Mouse (Mus musculus): Measurements from ENCODE around the gene Etv4. TPM values are rescaled to one million over a fixed set of nuclear protein-coding genes. Genes with fewer than 3 reads are reported as not detected.

The Etv4 gene
- polyA plus RNA-seq, 1 experiment from 2014 or later, result 4.6 TPM

- Histone ChIP-seq H3K27ac (ENCODE audit: low read depth, low read length) (no peak overlapping the region), H3K9me3 (ENCODE audit: control insufficient read depth, low read length) (no peaks in the 10 kb centered on the region), H3K4me1 (ENCODE audit: control insufficient read depth, insufficient read depth, low read length) (no peaks in the 10 kb centered on the region), H3K27me3 (ENCODE audit: control insufficient read depth, insufficient read depth, low read length) (no peaks in the 10 kb centered on the region), H3K4me2 (no peak overlapping the region), H3K9ac (ENCODE audit: low read length) (no peak overlapping the region), H3K4me3 (ENCODE audit: low read depth, low read length) (no peak overlapping the region), H3K36me3 (ENCODE audit: control insufficient read depth, insufficient read depth, low read length) (peaks cover 36% of the 10 kb centered on the region)
- ATAC-seq (ENCODE audit: low FRiP score) (no peak), DNase-seq (ENCODE audit: low spot score, missing footprints) (no peak)
- WGBS, result 98% methylated on average over 3 of the region's 3 CpGs
Measured at GRCm38 (mm10) chr11:101759530-101759929, 25.6 kb downstream of the Etv4 start.

GRCm38 (mm10) chr11:101758431-101758830 is 26.7 kb downstream of the Etv4 start:
- no peaks in the 10 kb centered on the region for H3K4me1 ChIP-seq (ENCODE audit: control insufficient read depth, insufficient read depth, low read length)
- no peaks in the 10 kb centered on the region for H3K27me3 ChIP-seq (ENCODE audit: control insufficient read depth, insufficient read depth, low read length)
- H3K27ac ChIP-seq (ENCODE audit: low read depth, low read length), result no peak overlapping the region
- H3K4me2 ChIP-seq, result no peak overlapping the region
- 86% methylated on average over 5 of the region's 5 CpGs for WGBS
- no peaks in the 10 kb centered on the region for H3K9me3 ChIP-seq (ENCODE audit: control insufficient read depth, low read length)
- H3K4me3 ChIP-seq (ENCODE audit: low read depth, low read length), result no peak overlapping the region
- DNase-seq (ENCODE audit: low spot score, missing footprints) (no peak), ATAC-seq (ENCODE audit: low FRiP score) (no peak)
- peaks cover 33% of the 10 kb centered on the region for H3K36me3 ChIP-seq (ENCODE audit: control insufficient read depth, insufficient read depth, low read length)
- H3K9ac ChIP-seq (ENCODE audit: low read length), result no peak overlapping the region

GRCm38 (mm10) chr11:101757366-101757765 is 27.8 kb downstream of the Etv4 start:
- H3K9ac ChIP-seq (ENCODE audit: low read length), result no peak overlapping the region
- WGBS, result 93% methylated on average over 8 of the region's 8 CpGs
- ATAC-seq (ENCODE audit: low FRiP score) (no peak), DNase-seq (ENCODE audit: low spot score, missing footprints) (no peak)
- no peak overlapping the region for H3K4me2 ChIP-seq
- H3K27ac ChIP-seq (ENCODE audit: low read depth, low read length), result no peak overlapping the region
- H3K36me3 ChIP-seq (ENCODE audit: control insufficient read depth, insufficient read depth, low read length), result peaks cover 37% of the 10 kb centered on the region
- H3K4me3 ChIP-seq (ENCODE audit: low read depth, low read length), result no peak overlapping the region
- no peaks in the 10 kb centered on the region for H3K4me1 ChIP-seq (ENCODE audit: control insufficient read depth, insufficient read depth, low read length)
- no peaks in the 10 kb centered on the region for H3K27me3 ChIP-seq (ENCODE audit: control insufficient read depth, insufficient read depth, low read length)
- H3K9me3 ChIP-seq (ENCODE audit: control insufficient read depth, low read length), result no peaks in the 10 kb centered on the region

GRCm38 (mm10) chr11:101756616-101757015 is 28.6 kb downstream of the Etv4 start:
- H3K36me3 ChIP-seq (ENCODE audit: control insufficient read depth, insufficient read depth, low read length), result peaks cover 34% of the 10 kb centered on the region
- H3K27ac ChIP-seq (ENCODE audit: low read depth, low read length), result no peak overlapping the region
- no peak overlapping the region for H3K9ac ChIP-seq (ENCODE audit: low read length)
- H3K4me3 ChIP-seq (ENCODE audit: low read depth, low read length), result no peak overlapping the region
- no peaks in the 10 kb centered on the region for H3K27me3 ChIP-seq (ENCODE audit: control insufficient read depth, insufficient read depth, low read length)
- ATAC-seq (ENCODE audit: low FRiP score) (no peak), DNase-seq (ENCODE audit: low spot score, missing footprints) (no peak)
- no peaks in the 10 kb centered on the region for H3K4me1 ChIP-seq (ENCODE audit: control insufficient read depth, insufficient read depth, low read length)
- no peaks in the 10 kb centered on the region for H3K9me3 ChIP-seq (ENCODE audit: control insufficient read depth, low read length)
- WGBS, result 96% methylated on average over 8 of the region's 8 CpGs
- no peak overlapping the region for H3K4me2 ChIP-seq

- Histone ChIP-seq H3K27me3 (ENCODE audit: control insufficient read depth, insufficient read depth, low read length) (no peaks in the 10 kb centered on the region), H3K4me1 (ENCODE audit: control insufficient read depth, insufficient read depth, low read length) (peaks cover 5% of the 10 kb centered on the region), H3K27ac (ENCODE audit: low read depth, low read length) (no peak overlapping the region), H3K36me3 (ENCODE audit: control insufficient read depth, insufficient read depth, low read length) (peaks cover 11% of the 10 kb centered on the region), H3K4me3 (ENCODE audit: low read depth, low read length) (peak overlapping the region; percentile 49), H3K9me3 (ENCODE audit: control insufficient read depth, low read length) (no peaks in the 10 kb centered on the region), H3K4me2 (peak overlapping the region; percentile 62), H3K9ac (ENCODE audit: low read length) (peak overlapping the region; percentile 66)
- WGBS, result 41% methylated on average over 9 of the region's 9 CpGs
- DNase-seq (ENCODE audit: low spot score, missing footprints), result peak; percentile 82
- no peak for ATAC-seq (ENCODE audit: low FRiP score)
Measured at GRCm38 (mm10) chr11:101733596-101733995, 51.6 kb downstream of the Etv4 start.

GRCm38 (mm10) chr11:101732518-101733440 is 52.4 kb downstream of the Etv4 start, which contains the start of gene Dhx8:
Dhx8 (plus strand) TSS chr11:101732919.
- H3K9me3 ChIP-seq (ENCODE audit: control insufficient read depth, low read length), result no peaks in the 10 kb centered on the region
- H3K27me3 ChIP-seq (ENCODE audit: control insufficient read depth, insufficient read depth, low read length), result no peaks in the 10 kb centered on the region
- ATAC-seq (ENCODE audit: low FRiP score) (peak; percentile 97), DNase-seq (ENCODE audit: low spot score, missing footprints) (peak; percentile 99)
- H3K4me1 ChIP-seq (ENCODE audit: control insufficient read depth, insufficient read depth, low read length), result peaks cover 5% of the 10 kb centered on the region
- peak within 1 kb of the TSS; percentile 49 for H3K4me3 ChIP-seq (ENCODE audit: low read depth, low read length)
- peaks cover 5% of the 10 kb centered on the region for H3K36me3 ChIP-seq (ENCODE audit: control insufficient read depth, insufficient read depth, low read length)
- H3K9ac ChIP-seq (ENCODE audit: low read length), result peak within 1 kb of the TSS; percentile 66
- H3K27ac ChIP-seq (ENCODE audit: low read depth, low read length), result no peak within 1 kb of the TSS
- peak within 1 kb of the TSS; percentile 62 for H3K4me2 ChIP-seq
- WGBS, result under 1% methylated on average over 51 of the region's 51 CpGs

- WGBS, result 73% methylated on average over 3 of the region's 3 CpGs
- no peak for DNase-seq (ENCODE audit: low spot score, missing footprints)
- no peaks in the 10 kb centered on the region for H3K36me3 ChIP-seq (ENCODE audit: control insufficient read depth, insufficient read depth, low read length)
- no peaks in the 10 kb centered on the region for H3K27me3 ChIP-seq (ENCODE audit: control insufficient read depth, insufficient read depth, low read length)
- no peak overlapping the region for H3K9ac ChIP-seq (ENCODE audit: low read length)
- H3K4me3 ChIP-seq (ENCODE audit: low read depth, low read length), result no peak overlapping the region
- no peak overlapping the region for H3K27ac ChIP-seq (ENCODE audit: low read depth, low read length)
- peaks cover 7% of the 10 kb centered on the region for H3K4me1 ChIP-seq (ENCODE audit: control insufficient read depth, insufficient read depth, low read length)
- ATAC-seq (ENCODE audit: low FRiP score), result no peak
- no peaks in the 10 kb centered on the region for H3K9me3 ChIP-seq (ENCODE audit: control insufficient read depth, low read length)
- H3K4me2 ChIP-seq, result no peak overlapping the region
Measured at GRCm38 (mm10) chr11:101729308-101729707, 55.9 kb downstream of the Etv4 start.

GRCm38 (mm10) chr11:101726765-101727164 is 58.4 kb downstream of the Etv4 start:
- 53% methylated on average over 2 of the region's 2 CpGs for WGBS
- Histone ChIP-seq H3K9me3 (ENCODE audit: control insufficient read depth, low read length) (no peaks in the 10 kb centered on the region), H3K36me3 (ENCODE audit: control insufficient read depth, insufficient read depth, low read length) (no peaks in the 10 kb centered on the region), H3K27me3 (ENCODE audit: control insufficient read depth, insufficient read depth, low read length) (no peaks in the 10 kb centered on the region), H3K4me1 (ENCODE audit: control insufficient read depth, insufficient read depth, low read length) (peaks cover 2% of the 10 kb centered on the region; the same call in 1 of the 2 replicates), H3K4me2 (no peak overlapping the region), H3K27ac (ENCODE audit: low read depth, low read length) (no peak overlapping the region), H3K4me3 (ENCODE audit: low read depth, low read length) (no peak overlapping the region), H3K9ac (ENCODE audit: low read length) (no peak overlapping the region)
- DNase-seq (ENCODE audit: low spot score, missing footprints), result no peak
- no peak for ATAC-seq (ENCODE audit: low FRiP score)

GRCm38 (mm10) chr11:101725043-101725442 is 60.1 kb downstream of the Etv4 start:
- no peaks in the 10 kb centered on the region for H3K36me3 ChIP-seq (ENCODE audit: control insufficient read depth, insufficient read depth, low read length)
- ATAC-seq (ENCODE audit: low FRiP score) (no peak), DNase-seq (ENCODE audit: low spot score, missing footprints) (peak; percentile 26)
- H3K4me3 ChIP-seq (ENCODE audit: low read depth, low read length), result no peak overlapping the region
- H3K4me1 ChIP-seq (ENCODE audit: control insufficient read depth, insufficient read depth, low read length), result peaks cover 2% of the 10 kb centered on the region; the same call in 1 of the 2 replicates
- H3K27me3 ChIP-seq (ENCODE audit: control insufficient read depth, insufficient read depth, low read length), result no peaks in the 10 kb centered on the region
- H3K9ac ChIP-seq (ENCODE audit: low read length), result no peak overlapping the region
- H3K4me2 ChIP-seq, result no peak overlapping the region
- whole genome bisulfite sequencing, result 87% methylated on average over 8 of the region's 8 CpGs
- no peaks in the 10 kb centered on the region for H3K9me3 ChIP-seq (ENCODE audit: control insufficient read depth, low read length)
- H3K27ac ChIP-seq (ENCODE audit: low read depth, low read length), result no peak overlapping the region
